Mouse (Mus musculus): Measurements from ENCODE around the gene Gsg1l2. TPM values are rescaled to one million over a fixed set of nuclear protein-coding genes. Genes with fewer than 3 reads are reported as not detected.

Gene Gsg1l2
- polyA plus RNA-seq, 1 experiment, result not detected

- WGBS, result 82% methylated on average over 5 of the region's 5 CpGs
Measured at GRCm38 (mm10) chr11:67738846-67739490, 35.4 kb upstream of the Gsg1l2 start.

GRCm38 (mm10) chr11:67741569-67741968 lies 32.8 kb upstream of the Gsg1l2 start:
- Histone ChIP-seq H3K27me3 (ENCODE audit: control insufficient read depth, insufficient read depth, low read length) (no peaks in the 10 kb centered on the region), H3K4me3 (ENCODE audit: extremely low read depth, insufficient read depth, insufficient read length) (no peak overlapping the region), H3K4me1 (ENCODE audit: control insufficient read depth, insufficient read depth, insufficient read length) (no peaks in the 10 kb centered on the region), H3K36me3 (ENCODE audit: control insufficient read depth, insufficient read depth, low read length) (no peaks in the 10 kb centered on the region), H3K27ac (ENCODE audit: insufficient read depth, low read length) (no peak overlapping the region)
- TF ChIP-seq CTCF (IDR thresholded peaks at IDR 0.05; ENCODE audit: extremely low read depth, insufficient read depth, insufficient read length, insufficient replicate concordance), result no peak
- no peak for TF ChIP-seq POLR2A (IDR thresholded peaks at IDR 0.05; ENCODE audit: low read depth, low read length)
- DNase-seq (ENCODE audit: low read depth in 1 of 2, low spot score in 2 of 2), result no peak

More at GRCm38 (mm10) chr11:67738846-67739490, 35.4 kb upstream of the Gsg1l2 start:
- TF ChIP-seq CTCF (IDR thresholded peaks at IDR 0.05; ENCODE audit: extremely low read depth, insufficient read depth, insufficient read length, insufficient replicate concordance), result no peak
- TF ChIP-seq POLR2A (IDR thresholded peaks at IDR 0.05; ENCODE audit: low read depth, low read length), result no peak
- Histone ChIP-seq H3K27ac (ENCODE audit: insufficient read depth, low read length) (no peak overlapping the region), H3K4me1 (ENCODE audit: control insufficient read depth, insufficient read depth, insufficient read length) (no peaks in the 10 kb centered on the region), H3K4me3 (ENCODE audit: extremely low read depth, insufficient read depth, insufficient read length) (no peak overlapping the region), H3K27me3 (ENCODE audit: control insufficient read depth, insufficient read depth, low read length) (no peaks in the 10 kb centered on the region), H3K36me3 (ENCODE audit: control insufficient read depth, insufficient read depth, low read length) (no peaks in the 10 kb centered on the region)
- no peak for DNase-seq (ENCODE audit: low read depth in 1 of 2, low spot score in 2 of 2)

GRCm38 (mm10) chr11:67756287-67756686 lies 18.1 kb upstream of the Gsg1l2 start:
- no peak for TF ChIP-seq POLR2A (IDR thresholded peaks at IDR 0.05; ENCODE audit: low read depth, low read length)
- TF ChIP-seq CTCF (IDR thresholded peaks at IDR 0.05; ENCODE audit: extremely low read depth, insufficient read depth, insufficient read length, insufficient replicate concordance), result no peak
- Histone ChIP-seq H3K4me1 (ENCODE audit: control insufficient read depth, insufficient read depth, insufficient read length) (no peaks in the 10 kb centered on the region), H3K27me3 (ENCODE audit: control insufficient read depth, insufficient read depth, low read length) (no peaks in the 10 kb centered on the region), H3K27ac (ENCODE audit: insufficient read depth, low read length) (no peak overlapping the region), H3K36me3 (ENCODE audit: control insufficient read depth, insufficient read depth, low read length) (no peaks in the 10 kb centered on the region), H3K4me3 (ENCODE audit: extremely low read depth, insufficient read depth, insufficient read length) (no peak overlapping the region)
- no peak for DNase-seq (ENCODE audit: low read depth in 1 of 2, low spot score in 2 of 2)
- 88% methylated on average over 1 of the region's 1 CpGs for WGBS

GRCm38 (mm10) chr11:67757373-67758167 lies 16.8 kb upstream of the Gsg1l2 start:
- DNase-seq (ENCODE audit: low read depth in 1 of 2, low spot score in 2 of 2), result no peak
- TF ChIP-seq POLR2A (IDR thresholded peaks at IDR 0.05; ENCODE audit: low read depth, low read length) (no peak), CTCF (IDR thresholded peaks at IDR 0.05; ENCODE audit: extremely low read depth, insufficient read depth, insufficient read length, insufficient replicate concordance) (no peak)
- no peak overlapping the region for H3K27ac ChIP-seq (ENCODE audit: insufficient read depth, low read length)
- 68% methylated on average over 15 of the region's 15 CpGs for WGBS
- H3K36me3 ChIP-seq (ENCODE audit: control insufficient read depth, insufficient read depth, low read length), result no peaks in the 10 kb centered on the region
- no peaks in the 10 kb centered on the region for H3K27me3 ChIP-seq (ENCODE audit: control insufficient read depth, insufficient read depth, low read length)
- H3K4me1 ChIP-seq (ENCODE audit: control insufficient read depth, insufficient read depth, insufficient read length), result no peaks in the 10 kb centered on the region
- no peak overlapping the region for H3K4me3 ChIP-seq (ENCODE audit: extremely low read depth, insufficient read depth, insufficient read length)

- 77% methylated on average over 14 of the region's 14 CpGs for WGBS
- H3K27ac ChIP-seq (ENCODE audit: insufficient read depth, low read length), result no peak within 1 kb of the TSS
- H3K4me3 ChIP-seq (ENCODE audit: extremely low read depth, insufficient read depth, insufficient read length), result no peak within 1 kb of the TSS
- no peaks in the 10 kb centered on the region for H3K27me3 ChIP-seq (ENCODE audit: control insufficient read depth, insufficient read depth, low read length)
- DNase-seq (ENCODE audit: low read depth in 1 of 2, low spot score in 2 of 2), result no peak
- H3K36me3 ChIP-seq (ENCODE audit: control insufficient read depth, insufficient read depth, low read length), result no peaks in the 10 kb centered on the region
- TF ChIP-seq POLR2A (IDR thresholded peaks at IDR 0.05; ENCODE audit: low read depth, low read length) (no peak), CTCF (IDR thresholded peaks at IDR 0.05; ENCODE audit: extremely low read depth, insufficient read depth, insufficient read length, insufficient replicate concordance) (no peak)
- no peaks in the 10 kb centered on the region for H3K4me1 ChIP-seq (ENCODE audit: control insufficient read depth, insufficient read depth, insufficient read length)
Measured at GRCm38 (mm10) chr11:67771053-67771452, 3.4 kb upstream of the Gsg1l2 start, which contains the start of gene Glp2r. Glp2r (minus strand) TSS chr11:67771153.

- no peak for TF ChIP-seq POLR2A (IDR thresholded peaks at IDR 0.05; ENCODE audit: low read depth, low read length)
- no peak for TF ChIP-seq CTCF (IDR thresholded peaks at IDR 0.05; ENCODE audit: extremely low read depth, insufficient read depth, insufficient read length, insufficient replicate concordance)
- Histone ChIP-seq H3K36me3 (ENCODE audit: control insufficient read depth, insufficient read depth, low read length) (no peaks in the 10 kb centered on the region), H3K27ac (ENCODE audit: insufficient read depth, low read length) (no peak overlapping the region), H3K4me3 (ENCODE audit: extremely low read depth, insufficient read depth, insufficient read length) (no peak overlapping the region), H3K4me1 (ENCODE audit: control insufficient read depth, insufficient read depth, insufficient read length) (no peaks in the 10 kb centered on the region), H3K27me3 (ENCODE audit: control insufficient read depth, insufficient read depth, low read length) (no peaks in the 10 kb centered on the region)
- 82% methylated on average over 2 of the region's 2 CpGs for WGBS
- DNase-seq (ENCODE audit: low read depth in 1 of 2, low spot score in 2 of 2), result no peak
Measured at GRCm38 (mm10) chr11:67771691-67772090, 2.7 kb upstream of the Gsg1l2 start.

- H3K36me3 ChIP-seq (ENCODE audit: control insufficient read depth, insufficient read depth, low read length), result no peaks in the 10 kb centered on the region
- H3K27me3 ChIP-seq (ENCODE audit: control insufficient read depth, insufficient read depth, low read length), result no peaks in the 10 kb centered on the region
- H3K4me3 ChIP-seq (ENCODE audit: extremely low read depth, insufficient read depth, insufficient read length), result no peak overlapping the region
- no peak for DNase-seq (ENCODE audit: low read depth in 1 of 2, low spot score in 2 of 2)
- no peaks in the 10 kb centered on the region for H3K4me1 ChIP-seq (ENCODE audit: control insufficient read depth, insufficient read depth, insufficient read length)
- TF ChIP-seq POLR2A (IDR thresholded peaks at IDR 0.05; ENCODE audit: low read depth, low read length), result no peak
- TF ChIP-seq CTCF (IDR thresholded peaks at IDR 0.05; ENCODE audit: extremely low read depth, insufficient read depth, insufficient read length, insufficient replicate concordance), result no peak
- WGBS, result 11% methylated on average over 8 of the region's 8 CpGs
- H3K27ac ChIP-seq (ENCODE audit: insufficient read depth, low read length), result no peak overlapping the region
Measured at GRCm38 (mm10) chr11:67772577-67772976, 1.8 kb upstream of the Gsg1l2 start.

All from spleen, adult 2 months (tissue).